Mouse (Mus musculus) bone marrow macrophage, adult 2 months (primary cell): ENCODE measurements at regions not wholly inside any gene's neighbourhood (a gene's known extent, or its start where the extent isn't known, plus 50 kb on each side); places are given as distances from the start of the nearest gene placed in this dataset.

Experiments
- CTCF ChIP-seq: IDR thresholded peaks from 2 replicates; pipeline ENCODE4 v1.5.1; 2012; ENCODE audit warnings: low read depth, mild to moderate bottlenecking, low read length, moderate library complexity
- POLR2A ChIP-seq: IDR thresholded peaks from 2 replicates; pipeline ENCODE4 v1.6.1; 2012; ENCODE audit warnings: mild to moderate bottlenecking, low read depth, low read length, borderline replicate concordance

DNA sequence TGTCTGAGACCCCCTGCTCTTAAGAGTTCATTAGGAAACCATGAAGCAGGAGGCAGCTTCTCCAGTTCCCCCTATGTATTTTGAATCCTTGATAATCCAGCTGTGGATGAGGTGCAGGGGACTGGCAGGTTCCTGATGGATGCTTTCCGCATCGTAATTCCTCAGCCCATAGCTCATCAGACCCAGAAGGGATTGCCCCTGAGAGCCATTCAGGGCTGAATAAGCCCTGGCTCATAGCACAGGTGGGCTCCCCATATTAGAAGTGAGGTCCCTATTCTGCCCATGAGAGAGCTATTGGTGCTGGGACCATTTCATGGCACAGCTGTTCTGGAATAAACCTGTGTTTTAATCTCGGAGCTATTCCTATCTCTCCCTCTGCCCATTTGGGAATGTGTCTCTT is 416.1 kb downstream of the Cmpk2 start:
- no peak for TF ChIP-seq CTCF
- no peak for TF ChIP-seq POLR2A
